Mouse (Mus musculus) forebrain, embryonic 14.5 days (tissue): ENCODE data around the gene Zfp592. TPM values are rescaled to one million over a fixed set of nuclear protein-coding genes. Genes with fewer than 3 reads are reported as not detected.

Experiments
- ATAC-seq: fragments of 200-750 bp; cut with Nextera tagmentation; 2 replicates; pipeline ENCODE4 v1.8.0; 2017; ENCODE audit warnings: mild to moderate bottlenecking, moderate library complexity
- DNase-seq: peaks from one replicate; pipeline ENCODE4 v3.0.0-alpha.2; 2015; ENCODE audit warnings: low spot score
- H3K27ac ChIP-seq: fragments of 300-500 bp; sonication (generic); 2 replicates; pipeline ENCODE4 v1.5.1; 2014; ENCODE audit warnings: low read depth, mild to moderate bottlenecking, control low read depth, low read length, moderate library complexity
- H3K27me3 ChIP-seq: fragments of 300-500 bp; sonication (generic); replicated peaks from 2 replicates; pipeline ENCODE4 v1.6.1; 2014; ENCODE audit warnings: low read length, control low read depth, mixed read lengths; ENCODE audit not compliant: control insufficient read depth, insufficient read depth
- H3K36me3 ChIP-seq: fragments of 300-500 bp; sonication (generic); 2 replicates; pipeline ENCODE4 v1.6.1; 2014; ENCODE audit warnings: low read length, control low read depth; ENCODE audit not compliant: control insufficient read depth, insufficient read depth
- H3K4me1 ChIP-seq: fragments of 300-500 bp; sonication (generic); 2 replicates; pipeline ENCODE4 v1.6.1; 2014; ENCODE audit warnings: antibody characterized with exemption, low read length, control low read depth; ENCODE audit not compliant: control insufficient read depth, insufficient read depth
- H3K4me2 ChIP-seq: fragments of 300-500 bp; sonication (generic); 2 replicates; pipeline ENCODE4 v1.6.1; 2014; ENCODE audit warnings: mild to moderate bottlenecking, control low read depth, low read length
- H3K4me3 ChIP-seq: fragments of 300-500 bp; sonication (generic); 2 replicates; pipeline ENCODE4 v1.5.1; 2014; ENCODE audit warnings: low read depth, low read length, control low read depth
- H3K9ac ChIP-seq: fragments of 300-500 bp; sonication (generic); 2 replicates; pipeline ENCODE4 v1.6.1; 2014; ENCODE audit warnings: mild to moderate bottlenecking, low read length, control low read depth, moderate library complexity
- H3K9me3 ChIP-seq: fragments of 300-500 bp; sonication (generic); replicated peaks from 2 replicates; pipeline ENCODE4 v1.6.1; 2016; ENCODE audit warnings: low read length, control low read depth, mixed read lengths; ENCODE audit not compliant: control insufficient read depth
- WGBS: fragments of 180-500 bp; shearing (Covaris S2); extraction: QIAGEN DNeasy Blood & Tissue Kit; methylation state at CpG from one replicate; pipeline ENCODE4 v1.1.7; 2014; 5-methylcytosine and 5-hydroxymethylcytosine counted together
- polyA plus RNA-seq: library from polyadenylated mRNA; unstranded; fragments of >200 nt; fragmentation: Nextera tagmentation; extraction: Ambion mirVana; gene quantifications from 2 replicates; pipeline ENCODE4 v1.2.1, GENCODE M21; 2014

Gene Zfp592
- polyA plus RNA-seq, 1 experiment from 2014 or later: 5.8 TPM

- ATAC-seq (no peak), DNase-seq (no peak)
- Histone ChIP-seq H3K9me3 (no peaks in the 10 kb centered on the region), H3K27ac (no peak overlapping the region), H3K36me3 (no peaks in the 10 kb centered on the region), H3K9ac (no peak overlapping the region), H3K4me2 (no peak overlapping the region), H3K4me3 (no peak overlapping the region), H3K27me3 (no peaks in the 10 kb centered on the region), H3K4me1 (peaks cover 7% of the 10 kb centered on the region)
- 95% methylated on average over 6 of the region's 6 CpGs for WGBS
Measured at GRCm38 (mm10) chr7:80990276-80990675, 3.2 kb upstream of the Zfp592 start.

GRCm38 (mm10) chr7:80991589-80991988 is 1.9 kb upstream of the Zfp592 start:
- H3K9me3 ChIP-seq: no peaks in the 10 kb centered on the region
- WGBS: 95% methylated on average over 5 of the region's 5 CpGs
- no peak for DNase-seq
- H3K4me1 ChIP-seq: peaks cover 11% of the 10 kb centered on the region
- H3K4me3 ChIP-seq: no peak overlapping the region
- H3K9ac ChIP-seq: no peak overlapping the region
- H3K27ac ChIP-seq: no peak overlapping the region
- H3K36me3 ChIP-seq: no peaks in the 10 kb centered on the region
- peak overlapping the region; percentile 68; the same call in 1 of the 2 replicates for H3K4me2 ChIP-seq
- no peak for ATAC-seq
- no peaks in the 10 kb centered on the region for H3K27me3 ChIP-seq

- peak overlapping the region; percentile 94 for H3K9ac ChIP-seq
- H3K4me2 ChIP-seq: peak overlapping the region; percentile 68
- peaks cover 11% of the 10 kb centered on the region for H3K4me1 ChIP-seq
- no peak for DNase-seq
- H3K4me3 ChIP-seq: peak overlapping the region; percentile 95
- H3K9me3 ChIP-seq: no peaks in the 10 kb centered on the region
- H3K27me3 ChIP-seq: no peaks in the 10 kb centered on the region
- no peaks in the 10 kb centered on the region for H3K36me3 ChIP-seq
- no peak overlapping the region for H3K27ac ChIP-seq
- ATAC-seq: no peak
- 76% methylated on average over 6 of the region's 6 CpGs for WGBS
Measured at GRCm38 (mm10) chr7:80992063-80992462, 1.4 kb upstream of the Zfp592 start.

GRCm38 (mm10) chr7:80992631-80992979 is 876 bp upstream of the Zfp592 start:
- Histone ChIP-seq H3K27me3 (no peaks in the 10 kb centered on the region), H3K9ac (peak overlapping the region; percentile 94), H3K4me2 (peak overlapping the region; percentile 68), H3K4me3 (peak overlapping the region; percentile 95), H3K27ac (peak overlapping the region; percentile 92), H3K4me1 (peaks cover 11% of the 10 kb centered on the region), H3K9me3 (no peaks in the 10 kb centered on the region), H3K36me3 (no peaks in the 10 kb centered on the region)
- peak; percentile 36 for DNase-seq
- WGBS: 2% methylated on average over 12 of the region's 12 CpGs
- ATAC-seq: 0 out of 2 replicates have a peak, but pooled peaks have one; percentile 1

GRCm38 (mm10) chr7:80993834-80994662 is 567 bp downstream of the Zfp592 start:
- H3K4me3 ChIP-seq: peak overlapping the region; percentile 95
- H3K36me3 ChIP-seq: no peaks in the 10 kb centered on the region
- ATAC-seq (peak; percentile 87), DNase-seq (peak; percentile 65)
- peaks cover 11% of the 10 kb centered on the region for H3K4me1 ChIP-seq
- no peaks in the 10 kb centered on the region for H3K27me3 ChIP-seq
- peak overlapping the region; percentile 68 for H3K4me2 ChIP-seq
- H3K9me3 ChIP-seq: no peaks in the 10 kb centered on the region
- H3K27ac ChIP-seq: peak overlapping the region; percentile 92
- WGBS: under 1% methylated on average over 37 of the region's 58 CpGs
- H3K9ac ChIP-seq: peak overlapping the region; percentile 94

GRCm38 (mm10) chr7:80994663-80995005 is 1.2 kb downstream of the Zfp592 start:
- WGBS: 38% methylated on average over 6 of the region's 6 CpGs
- H3K27ac ChIP-seq: no peak overlapping the region
- no peaks in the 10 kb centered on the region for H3K27me3 ChIP-seq
- DNase-seq: peak; percentile 7
- H3K4me3 ChIP-seq: peak overlapping the region; percentile 95
- peak overlapping the region; percentile 68 for H3K4me2 ChIP-seq
- no peaks in the 10 kb centered on the region for H3K9me3 ChIP-seq
- no peak for ATAC-seq
- H3K4me1 ChIP-seq: peaks cover 11% of the 10 kb centered on the region
- H3K36me3 ChIP-seq: no peaks in the 10 kb centered on the region
- peak overlapping the region; percentile 94 for H3K9ac ChIP-seq

- peak overlapping the region; percentile 68; the same call in 1 of the 2 replicates for H3K4me2 ChIP-seq
- no peaks in the 10 kb centered on the region for H3K36me3 ChIP-seq
- H3K9ac ChIP-seq: no peak overlapping the region
- H3K4me1 ChIP-seq: peaks cover 11% of the 10 kb centered on the region
- WGBS: 64% methylated on average over 3 of the region's 3 CpGs
- H3K27ac ChIP-seq: no peak overlapping the region
- H3K9me3 ChIP-seq: no peaks in the 10 kb centered on the region
- H3K27me3 ChIP-seq: no peaks in the 10 kb centered on the region
- H3K4me3 ChIP-seq: no peak overlapping the region
- ATAC-seq (no peak), DNase-seq (no peak)
Measured at GRCm38 (mm10) chr7:80995266-80996146, 2.0 kb downstream of the Zfp592 start.

GRCm38 (mm10) chr7:80997776-80998175 is 4.3 kb downstream of the Zfp592 start:
- H3K4me1 ChIP-seq: peaks cover 11% of the 10 kb centered on the region
- no peak overlapping the region for H3K4me2 ChIP-seq
- ATAC-seq (no peak), DNase-seq (no peak)
- H3K36me3 ChIP-seq: no peaks in the 10 kb centered on the region
- H3K27me3 ChIP-seq: no peaks in the 10 kb centered on the region
- H3K27ac ChIP-seq: no peak overlapping the region
- no peak overlapping the region for H3K4me3 ChIP-seq
- H3K9me3 ChIP-seq: no peaks in the 10 kb centered on the region
- WGBS: 78% methylated on average over 6 of the region's 6 CpGs
- no peak overlapping the region for H3K9ac ChIP-seq
